Mouse (Mus musculus) hindbrain, postnatal 0 days (tissue): ENCODE results near the gene Elmo2. TPM values are rescaled to one million over a fixed set of nuclear protein-coding genes. Genes with fewer than 3 reads are reported as not detected.

Experiments used
- ATAC-seq: fragments of 200-750 bp; cut with Nextera tagmentation; 2 replicates; pipeline ENCODE4 v1.8.0; 2017; ENCODE audit warnings: mild to moderate bottlenecking, moderate TSS enrichment, moderate library complexity
- DNase-seq: peaks from one replicate; pipeline ENCODE4 v3.0.0-alpha.2; 2015; ENCODE audit warnings: low spot score
- H3K27ac ChIP-seq: fragments of 300-500 bp; sonication (generic); 2 replicates; pipeline ENCODE4 v1.5.1; 2014; ENCODE audit warnings: mild to moderate bottlenecking
- H3K27me3 ChIP-seq: fragments of 300-500 bp; sonication (generic); 2 replicates; pipeline ENCODE4 v1.6.1; 2014; ENCODE audit warnings: low read length, mixed read lengths; ENCODE audit not compliant: insufficient read depth
- H3K36me3 ChIP-seq: fragments of 300-500 bp; sonication (generic); 2 replicates; pipeline ENCODE4 v1.6.1; 2014; ENCODE audit warnings: low read length, mixed read lengths; ENCODE audit not compliant: insufficient read depth
- H3K4me1 ChIP-seq: fragments of 300-500 bp; sonication (generic); 2 replicates; pipeline ENCODE4 v1.6.1; 2014; ENCODE audit warnings: antibody characterized with exemption, low read length, mixed read lengths; ENCODE audit not compliant: insufficient read depth
- H3K4me2 ChIP-seq: fragments of 300-500 bp; sonication (generic); 2 replicates; pipeline ENCODE4 v1.6.1; 2014; ENCODE audit warnings: low read depth, mild to moderate bottlenecking, low read length, moderate library complexity, mixed read lengths
- H3K4me3 ChIP-seq: fragments of 300-500 bp; sonication (generic); 2 replicates; pipeline ENCODE4 v1.5.1; 2014; ENCODE audit warnings: low read length
- H3K9ac ChIP-seq: fragments of 300-500 bp; sonication (generic); replicated peaks from 2 replicates; pipeline ENCODE4 v1.6.1; 2014; ENCODE audit warnings: mild to moderate bottlenecking, low read length, moderate library complexity, mixed read lengths
- H3K9me3 ChIP-seq: fragments of 300-500 bp; sonication (generic); 2 replicates; pipeline ENCODE4 v1.6.1; 2016; ENCODE audit warnings: low read length, mixed read lengths
- CTCF ChIP-seq: IDR thresholded peaks from 2 replicates; pipeline ENCODE4 v1.5.1; 2016; ENCODE audit warnings: antibody characterized with exemption, control low read depth, low read depth
- WGBS: fragments of 180-500 bp; shearing (Covaris S2); extraction: QIAGEN DNeasy Blood & Tissue Kit; methylation state at CpG from one replicate; pipeline ENCODE4 v1.1.7; 2014; 5-methylcytosine and 5-hydroxymethylcytosine counted together
- polyA plus RNA-seq: library from polyadenylated mRNA; unstranded; fragments of >200 nt; fragmentation: Nextera tagmentation; extraction: Ambion mirVana; gene quantifications from 2 replicates; pipeline ENCODE4 v1.2.1, GENCODE M21; 2015
- total RNA-seq: library from RNA; depleted of rRNA; stranded (reverse); fragments of >200 nt; gene quantifications from 2 replicates; pipeline ENCODE4 v1.2.3, GENCODE M21; 2014; rRNA removed

Elmo2 gene
- total and polyA plus RNA-seq, 2 experiments from 2014 or later = 71.8 to 105 TPM

DNA sequence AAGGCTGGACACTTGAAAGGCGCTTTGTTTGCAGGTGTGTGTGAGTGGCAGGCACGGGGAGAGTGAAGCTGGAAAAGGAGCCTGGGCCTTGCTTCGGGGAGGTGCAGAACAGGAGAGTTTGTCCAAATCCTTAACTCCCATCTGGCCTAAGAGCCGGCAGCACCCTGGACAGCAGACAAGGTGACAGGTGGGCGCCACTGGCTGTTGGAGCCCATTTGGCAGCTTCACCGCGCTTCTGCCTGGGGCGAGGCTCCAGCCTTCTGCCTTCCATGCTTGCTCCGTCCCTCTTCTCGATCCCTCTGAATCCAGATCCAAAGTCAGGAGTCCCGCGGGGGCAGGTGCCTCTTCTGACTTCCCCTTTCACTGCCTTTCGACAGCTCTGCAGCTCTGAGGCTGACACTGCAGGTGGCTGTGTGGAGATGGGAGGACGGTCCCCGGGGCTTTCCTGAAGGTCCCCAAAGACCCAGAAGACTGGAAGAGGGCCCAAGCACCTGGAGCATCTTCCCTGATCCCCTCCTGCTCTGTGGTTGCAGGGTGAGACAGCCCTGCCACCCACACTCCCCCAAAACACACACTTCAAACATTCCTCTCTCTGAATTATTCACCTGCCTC, 86.6 kb downstream of the Elmo2 start:
- Histone ChIP-seq H3K4me1 (peaks cover 21% of the 10 kb centered on the region), H3K9ac (no peak overlapping the region), H3K27me3 (peaks cover 5% of the 10 kb centered on the region), H3K27ac (no peak overlapping the region), H3K4me2 (no peak overlapping the region), H3K36me3 (no peaks in the 10 kb centered on the region), H3K9me3 (no peaks in the 10 kb centered on the region), H3K4me3 (no peak overlapping the region)
- WGBS = 32% methylated on average over 15 of the region's 15 CpGs
- DNase-seq (no peak), ATAC-seq (no peak)
- no peak for TF ChIP-seq CTCF

DNA sequence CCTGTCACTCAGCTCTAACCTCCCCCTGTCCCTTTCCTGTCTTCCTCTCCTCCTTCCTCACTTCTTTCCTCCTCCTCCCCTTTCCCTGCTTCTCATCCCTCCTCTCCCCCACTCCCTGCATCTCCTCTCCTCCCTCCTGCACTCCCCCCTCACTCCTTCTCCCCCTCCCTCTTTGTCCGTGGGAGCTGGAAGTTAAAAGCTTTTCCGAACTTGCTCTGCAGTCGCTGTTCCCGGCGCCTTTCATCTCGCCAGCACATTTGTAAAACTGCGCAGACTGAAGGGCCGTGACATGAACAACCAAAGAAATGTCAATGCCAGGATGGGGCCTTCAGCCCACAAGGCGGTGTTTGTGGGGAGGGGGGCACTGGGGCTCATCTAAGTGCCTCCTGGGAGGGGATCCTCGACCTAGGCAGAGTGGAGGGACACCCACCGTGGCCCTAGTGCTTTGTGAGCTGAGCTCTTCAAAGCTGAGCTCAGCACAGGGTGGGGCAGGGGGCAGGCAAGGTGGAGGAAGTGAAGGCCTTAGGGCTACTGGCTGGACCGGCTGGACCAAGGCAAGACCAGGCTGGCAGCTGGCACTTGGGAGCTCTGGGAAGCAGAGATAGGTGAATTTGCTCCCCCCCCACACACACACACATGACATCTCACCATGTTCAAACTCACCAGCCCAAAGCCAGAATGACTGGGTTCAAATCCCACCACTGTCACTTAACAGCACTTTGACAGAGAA, 87.7 kb downstream of the Elmo2 start:
- WGBS = 13% methylated on average over 12 of the region's 12 CpGs
- H3K27ac ChIP-seq = no peak overlapping the region
- H3K27me3 ChIP-seq = peaks cover 5% of the 10 kb centered on the region
- no peak for ATAC-seq
- no peaks in the 10 kb centered on the region for H3K36me3 ChIP-seq
- no peak overlapping the region for H3K9ac ChIP-seq
- peaks cover 23% of the 10 kb centered on the region for H3K4me1 ChIP-seq
- H3K4me2 ChIP-seq = no peak overlapping the region
- DNase-seq = peak; percentile 33
- H3K4me3 ChIP-seq = no peak overlapping the region
- H3K9me3 ChIP-seq = no peaks in the 10 kb centered on the region
- no peak for TF ChIP-seq CTCF

Other genes with a start within 250 kb of the Elmo2 start
- gene 1700025C18Rik, start 235.7 kb downstream of the Elmo2 start, total RNA-seq = not detected in 2 replicates
- gene 1700025C18Rik, start 235.7 kb downstream of the Elmo2 start, polyA plus RNA-seq = not detected in 2 replicates
- gene Cdh22, start 91.6 kb downstream of the Elmo2 start, total RNA-seq = 47.3 and 53.4 TPM in 2 replicates
- 16.5 and 19.2 TPM in 2 replicates for gene Cdh22, start 91.6 kb downstream of the Elmo2 start, polyA plus RNA-seq
- 97.1 and 120 TPM in 2 replicates for gene Slc35c2, start 38.6 kb downstream of the Elmo2 start, total RNA-seq
- 65.7 and 68.1 TPM in 2 replicates for gene Slc35c2, start 38.6 kb downstream of the Elmo2 start, polyA plus RNA-seq
- 0.47 and 3.8 TPM in 2 replicates for gene Zfp663, start 42.2 kb upstream of the Elmo2 start, total RNA-seq
- 2.2 and 2.3 TPM in 2 replicates for gene Zfp663, start 42.2 kb upstream of the Elmo2 start, polyA plus RNA-seq
- gene Zfp334, start 61.8 kb upstream of the Elmo2 start, total RNA-seq = 14.8 and 16.4 TPM in 2 replicates
- 3.7 and 3.9 TPM in 2 replicates for gene Zfp334, start 61.8 kb upstream of the Elmo2 start, polyA plus RNA-seq
- gene Ocstamp, start 73.9 kb upstream of the Elmo2 start, total RNA-seq = 0.05 TPM in 1 of 2 replicates, not detected in the other
- 0.05 TPM in 1 of 2 replicates, not detected in the other for gene Ocstamp, start 73.9 kb upstream of the Elmo2 start, polyA plus RNA-seq
- 25.2 and 29.3 TPM in 2 replicates for gene Slc13a3, start 146.8 kb upstream of the Elmo2 start, total RNA-seq
- 15.5 and 17.8 TPM in 2 replicates for gene Slc13a3, start 146.8 kb upstream of the Elmo2 start, polyA plus RNA-seq
- gene Trp53rka, start 166.8 kb upstream of the Elmo2 start, total RNA-seq = 39.7 and 41.2 TPM in 2 replicates
- gene Trp53rka, start 166.8 kb upstream of the Elmo2 start, polyA plus RNA-seq = 35.0 and 35.7 TPM in 2 replicates
- 4.5 and 4.9 TPM in 2 replicates for gene Slc2a10, start 177.3 kb upstream of the Elmo2 start, total RNA-seq
- 2.8 and 3.1 TPM in 2 replicates for gene Slc2a10, start 177.3 kb upstream of the Elmo2 start, polyA plus RNA-seq